Mouse (Mus musculus) frontal cortex, postnatal 14 days (tissue): ENCODE measurements around the gene Plekhg2.

Experiments used
- DNase-seq, 2 experiments: peaks; one replicate each; pipeline ENCODE4 v3.0.0; 2022; ENCODE audit warnings: low spot score in 2 of 2

Plekhg2 gene

GRCm38 (mm10) chr7:28367663-28368275 is 4.6 kb downstream of the Plekhg2 start:
- no peak for DNase-seq

- DNase-seq: no peak
These were observed 9.8 kb downstream of the Plekhg2 start for GRCm38 (mm10) chr7:28362441-28363060.

GRCm38 (mm10) chr7:28361647-28362341 is 10.6 kb downstream of the Plekhg2 start:
- no peak for DNase-seq

GRCm38 (mm10) chr7:28360291-28360690 is 12.1 kb downstream of the Plekhg2 start:
- no peak for DNase-seq

GRCm38 (mm10) chr7:28359854-28360253 is 12.5 kb downstream of the Plekhg2 start:
- DNase-seq: no peak

- DNase-seq: no peak
These were observed 14.0 kb downstream of the Plekhg2 start for GRCm38 (mm10) chr7:28358431-28358830.

GRCm38 (mm10) chr7:28357984-28358383 is 14.4 kb downstream of the Plekhg2 start:
- DNase-seq: no peak

- no peak for DNase-seq
These were observed 15.4 kb downstream of the Plekhg2 start for GRCm38 (mm10) chr7:28356981-28357380.

GRCm38 (mm10) chr7:28355221-28355620 is 17.2 kb downstream of the Plekhg2 start:
- no peak for DNase-seq

- DNase-seq: no peak
These were observed 17.8 kb downstream of the Plekhg2 start for GRCm38 (mm10) chr7:28354596-28354995.

GRCm38 (mm10) chr7:28354113-28354581 is 18.3 kb downstream of the Plekhg2 start:
- DNase-seq: no peak

GRCm38 (mm10) chr7:28353267-28353666 is 19.1 kb downstream of the Plekhg2 start:
- DNase-seq: no peak

GRCm38 (mm10) chr7:28351676-28352191 is 20.7 kb downstream of the Plekhg2 start:
- no peak for DNase-seq

GRCm38 (mm10) chr7:28350155-28350883 is 22.1 kb downstream of the Plekhg2 start, which contains the start of gene Rps16:
Rps16 (plus strand) TSS chr7:28350652.
- DNase-seq: peak; percentile 95 to 97

- no peak for DNase-seq
These were observed 23.8 kb downstream of the Plekhg2 start for GRCm38 (mm10) chr7:28348601-28349000.

- DNase-seq: no peak
These were observed 24.7 kb downstream of the Plekhg2 start for GRCm38 (mm10) chr7:28347746-28348145.

- peak in 1 of 2 experiments; percentile 58 for DNase-seq
These were observed 27.8 kb downstream of the Plekhg2 start for GRCm38 (mm10) chr7:28344637-28345036.

- no peak for DNase-seq
These were observed 31.0 kb downstream of the Plekhg2 start for GRCm38 (mm10) chr7:28341381-28341780.

- no peak for DNase-seq
These were observed 33.0 kb downstream of the Plekhg2 start for GRCm38 (mm10) chr7:28339213-28339917.

GRCm38 (mm10) chr7:28338108-28338998 is 34.0 kb downstream of the Plekhg2 start, which contains the start of gene Supt5:
Supt5 (minus strand) TSS chr7:28338746.
- DNase-seq: peak; percentile 94
